Mouse (Mus musculus) myocyte (in vitro differentiated cells): ENCODE results near the gene Tmeff2.

ENCODE experiments used
- CEBPB ChIP-seq: IDR thresholded peaks from 2 replicates; pipeline ENCODE4 v1.6.1; 2011; ENCODE audit warnings: mild to moderate bottlenecking, moderate library complexity; ENCODE audit not compliant: poor library complexity, insufficient read depth, severe bottlenecking
- E2F4 ChIP-seq: IDR thresholded peaks from one replicate; pipeline ENCODE4 v1.6.1; 2011; ENCODE audit warnings: mild to moderate bottlenecking, control low read depth, moderate library complexity; ENCODE audit not compliant: insufficient read depth
- MAX ChIP-seq: IDR thresholded peaks from one replicate; pipeline ENCODE4 v1.6.1; 2011; ENCODE audit warnings: low read depth, mild to moderate bottlenecking, control low read depth
- MYOD1 ChIP-seq, 3 experiments: IDR thresholded peaks; one replicate each; pipeline ENCODE4 v1.6.1; 2011; ENCODE audit warnings: control low read depth in 2 of 3, low read depth in 2 of 3, mild to moderate bottlenecking in 2 of 3, moderate library complexity in 1 of 3; ENCODE audit not compliant: insufficient read length in 2 of 3, control insufficient read depth in 1 of 3
- POLR2A ChIP-seq: IDR thresholded peaks from one replicate; pipeline ENCODE4 v1.6.1; 2011; ENCODE audit warnings: low read depth, mild to moderate bottlenecking, control low read depth, moderate library complexity; ENCODE audit not compliant: insufficient read length
- TCF12 ChIP-seq: IDR thresholded peaks from one replicate; pipeline ENCODE4 v1.6.1; 2011; ENCODE audit warnings: mild to moderate bottlenecking, control low read depth; ENCODE audit not compliant: poor library complexity, insufficient read depth, severe bottlenecking
- USF1 ChIP-seq: IDR thresholded peaks from one replicate; pipeline ENCODE4 v1.6.1; 2011; ENCODE audit warnings: low read depth, mild to moderate bottlenecking, control low read depth, moderate library complexity

- TF ChIP-seq POLR2A (no peak), MAX (no peak), CEBPB (no peak), USF1 (no peak), E2F4 (no peak), MYOD1 (IDR thresholded peaks at IDR 0.05; ENCODE audit: control insufficient read depth in 1 of 3, insufficient read length in 2 of 3, low read depth in 2 of 3) (no peak), TCF12 (no peak)
Observed at GRCm38 (mm10) chr1:51114721-51115120, 214.3 kb downstream of the Tmeff2 start.
